Mouse (Mus musculus) liver, adult 2 months (tissue): Measurements from ENCODE around the gene Smad3. TPM values are rescaled to one million over a fixed set of nuclear protein-coding genes. Genes with fewer than 3 reads are reported as not detected.
A peak's percentile ranks its signal among the peaks of the same experiment; 100 is the strongest.

Source experiments
- DNase-seq: peaks from one replicate; pipeline ENCODE4 v3.0.0-alpha.2; 2011; ENCODE audit warnings: low read depth, low spot score; ENCODE audit errors: extremely low read depth
- H3K27ac ChIP-seq: fragments of 200-500 bp; replicated peaks from 2 replicates; pipeline ENCODE4 v1.5.1; 2012; ENCODE audit warnings: low read depth, mild to moderate bottlenecking, control low read depth, inconsistent platforms, low read length; ENCODE audit not compliant: insufficient read depth
- H3K27me3 ChIP-seq: fragments of 200-500 bp; 2 replicates; pipeline ENCODE4 v1.6.1; 2012; ENCODE audit warnings: mild to moderate bottlenecking, moderate library complexity, low read length, inconsistent platforms; ENCODE audit not compliant: control insufficient read depth, insufficient read depth
- H3K36me3 ChIP-seq: fragments of 200-500 bp; 2 replicates; pipeline ENCODE4 v1.6.1; 2012; ENCODE audit warnings: low read length, inconsistent platforms; ENCODE audit not compliant: control insufficient read depth, insufficient read depth
- H3K4me1 ChIP-seq: fragments of 200-500 bp; 2 replicates; pipeline ENCODE4 v1.6.1; 2011; ENCODE audit warnings: low read length; ENCODE audit not compliant: control insufficient read depth, insufficient read depth
- H3K4me3 ChIP-seq: fragments of 200-500 bp; 2 replicates; pipeline ENCODE4 v1.5.1; 2011; ENCODE audit warnings: low read depth, mild to moderate bottlenecking, control low read depth, low read length, moderate library complexity; ENCODE audit not compliant: insufficient read depth
- H3K79me2 ChIP-seq: fragments of 200-500 bp; 2 replicates; pipeline ENCODE4 v1.6.1; 2012; ENCODE audit warnings: inconsistent platforms, mild to moderate bottlenecking, low read length, moderate library complexity; ENCODE audit not compliant: control insufficient read depth, insufficient read depth
- H3K9ac ChIP-seq: fragments of 200-500 bp; 2 replicates; pipeline ENCODE4 v1.6.1; 2012; ENCODE audit warnings: low read depth, mild to moderate bottlenecking, control low read depth, inconsistent platforms, low read length
- CTCF ChIP-seq: fragments of 200-500 bp; IDR thresholded peaks from 2 replicates; pipeline ENCODE4 v1.5.1; 2011; ENCODE audit warnings: low read depth, low read length, control low read depth
- POLR2A ChIP-seq: fragments of 200-500 bp; IDR thresholded peaks from 2 replicates; pipeline ENCODE4 v1.6.1; 2011; ENCODE audit warnings: low read length, control low read depth; ENCODE audit not compliant: insufficient read depth; ENCODE audit errors: extremely low read depth
- WGBS: fragments of 180-500 bp; shearing (Covaris S2); methylation state at CpG from one replicate; pipeline ENCODE4 v1.1.7; 2018; 5-methylcytosine and 5-hydroxymethylcytosine counted together
- polyA plus RNA-seq: library from polyadenylated mRNA; depleted of rRNA; stranded (reverse); fragments of >200 nt; gene quantifications from 2 replicates; pipeline ENCODE4 v1.2.3, GENCODE M21; 2012
- total RNA-seq: library from RNA; depleted of rRNA; stranded (reverse); fragments of >200 nt; gene quantifications from 2 replicates; pipeline ENCODE4 v1.2.3, GENCODE M21; 2014

Smad3 gene
- total and polyA plus RNA-seq, 2 experiments, result 5.7 to 8.9 TPM

- WGBS, result 55% methylated on average over 9 of the region's 9 CpGs
- Histone ChIP-seq H3K4me3 (no peak overlapping the region), H3K27me3 (no peaks in the 10 kb centered on the region), H3K79me2 (0 out of 2 replicates have a peak, but pooled peaks cover 24% of the 10 kb centered on the region), H3K9ac (no peak overlapping the region), H3K36me3 (no peaks in the 10 kb centered on the region), H3K27ac (peak overlapping the region; percentile 57; the same call in 1 of the 2 replicates), H3K4me1 (peaks cover 23% of the 10 kb centered on the region)
- TF ChIP-seq POLR2A, result no peak
- no peak for TF ChIP-seq CTCF
- no peak for DNase-seq
Observed at GRCm38 (mm10) chr9:63706152-63706733, 51.6 kb downstream of the Smad3 start.

GRCm38 (mm10) chr9:63704979-63705751 is 52.6 kb downstream of the Smad3 start:
- peaks cover 25% of the 10 kb centered on the region for H3K4me1 ChIP-seq
- TF ChIP-seq CTCF (no peak), POLR2A (no peak)
- peak; percentile 48 for DNase-seq
- no peaks in the 10 kb centered on the region for H3K27me3 ChIP-seq
- no peak overlapping the region for H3K4me3 ChIP-seq
- peaks cover 30% of the 10 kb centered on the region; the same call in 1 of the 2 replicates for H3K79me2 ChIP-seq
- 41% methylated on average over 6 of the region's 6 CpGs for WGBS
- H3K27ac ChIP-seq, result no peak overlapping the region
- no peaks in the 10 kb centered on the region for H3K36me3 ChIP-seq
- no peak overlapping the region for H3K9ac ChIP-seq

GRCm38 (mm10) chr9:63704131-63704530 is 53.7 kb downstream of the Smad3 start:
- WGBS, result 41% methylated on average over 5 of the region's 5 CpGs

GRCm38 (mm10) chr9:63703236-63703785 is 54.5 kb downstream of the Smad3 start:
- Histone ChIP-seq H3K9ac (no peak overlapping the region), H3K4me3 (no peak overlapping the region), H3K27ac (no peak overlapping the region), H3K36me3 (no peaks in the 10 kb centered on the region), H3K27me3 (no peaks in the 10 kb centered on the region), H3K4me1 (peaks cover 25% of the 10 kb centered on the region), H3K79me2 (peaks cover 30% of the 10 kb centered on the region; the same call in 1 of the 2 replicates)
- no peak for DNase-seq
- no peak for TF ChIP-seq POLR2A
- no peak for TF ChIP-seq CTCF
- WGBS, result 81% methylated on average over 7 of the region's 7 CpGs

More at GRCm38 (mm10) chr9:63704131-63704530, 53.7 kb downstream of the Smad3 start:
- Histone ChIP-seq H3K79me2 (peaks cover 30% of the 10 kb centered on the region; the same call in 1 of the 2 replicates), H3K4me1 (peaks cover 25% of the 10 kb centered on the region), H3K4me3 (no peak overlapping the region), H3K27me3 (no peaks in the 10 kb centered on the region), H3K27ac (no peak overlapping the region), H3K9ac (no peak overlapping the region), H3K36me3 (no peaks in the 10 kb centered on the region)
- TF ChIP-seq POLR2A (no peak), CTCF (no peak)
- peak; percentile 35 for DNase-seq

- WGBS, result 69% methylated on average over 16 of the region's 16 CpGs
- no peak for DNase-seq
- Histone ChIP-seq H3K79me2 (peaks cover 29% of the 10 kb centered on the region; the same call in 1 of the 2 replicates), H3K4me3 (no peak overlapping the region), H3K27ac (no peak overlapping the region), H3K36me3 (no peaks in the 10 kb centered on the region), H3K4me1 (peaks cover 22% of the 10 kb centered on the region), H3K9ac (no peak overlapping the region), H3K27me3 (no peaks in the 10 kb centered on the region)
- TF ChIP-seq POLR2A (no peak), CTCF (no peak)
Observed at GRCm38 (mm10) chr9:63702502-63703013, 55.2 kb downstream of the Smad3 start.
